ENCODE assay signal across 10 mouse cellular contexts in genomic region chr2:9896097-9896770, GRCm38 (mm10). TPM values are rescaled to one million over a fixed set of nuclear protein-coding genes. Genes with fewer than 3 reads are reported as not detected.
A peak's percentile ranks its signal among the peaks of the same experiment; 100 is the strongest.
DNase-seq lines count a peak whose midpoint lies in the region; ATAC-seq and TF ChIP-seq lines count a peak whose summit lies in the region.
"Had no signal": no experiment of that assay in that cellular context is flagged by ENCODE, and none has a peak within 500 bp of the region (broad histone marks: within the 10 kb centered on the region; RNA-seq: fewer than 3 reads in every experiment).

No protein-coding gene starts in this region.

- 2% methylated on average over 22 of the region's 22 CpGs for WGBS in kidney, embryonic 15.5 days
- WGBS in embryonic facial prominence, embryonic 11.5 days: under 1% methylated on average over 22 of the region's 22 CpGs
- under 1% methylated on average over 22 of the region's 22 CpGs for WGBS in limb, embryonic 11.5 days
- WGBS in neural tube, embryonic 13.5 days: under 1% methylated on average over 22 of the region's 22 CpGs
- 2% methylated on average over 21 of the region's 22 CpGs for WGBS in lung, postnatal 0 days

- TF ChIP-seq EP300 in lung, postnatal 0 days (IDR thresholded peaks at IDR 0.05): no peak

- peak overlapping the region; percentile 55 for H3K4me2 ChIP-seq in kidney, embryonic 15.5 days
- H3K4me2 ChIP-seq in embryonic facial prominence, embryonic 11.5 days (ENCODE audit: low read depth, low read length): peak overlapping the region; percentile 33
- H3K4me2 ChIP-seq in limb, embryonic 11.5 days (ENCODE audit: low read depth, severe bottlenecking): peak overlapping the region; percentile 15
- 0 out of 2 replicates have a peak overlapping the region, but pooled peaks have one; percentile 14 for H3K4me2 ChIP-seq in neural tube, embryonic 13.5 days
- no peak overlapping the region for H3K4me2 ChIP-seq in lung, postnatal 0 days (replicated peaks; ENCODE audit: low read depth, low read length)

- H3K36me3 ChIP-seq in kidney, embryonic 15.5 days: no peaks in the 10 kb centered on the region
- H3K36me3 ChIP-seq in embryonic facial prominence, embryonic 11.5 days (replicated peaks; ENCODE audit: control insufficient read depth, insufficient read depth, low read depth, low read length): no peaks in the 10 kb centered on the region
- no peaks in the 10 kb centered on the region for H3K36me3 ChIP-seq in limb, embryonic 11.5 days (ENCODE audit: control insufficient read depth, insufficient read depth, low read length)
- H3K36me3 ChIP-seq in neural tube, embryonic 13.5 days: no peaks in the 10 kb centered on the region
- no peaks in the 10 kb centered on the region for H3K36me3 ChIP-seq in lung, postnatal 0 days (ENCODE audit: insufficient read depth, low read length)

- no peak for DNase-seq in kidney, postnatal 10 days
- DNase-seq in embryonic facial prominence, embryonic 11.5 days (ENCODE audit: low spot score): peak; percentile 58
- DNase-seq in limb, embryonic 11.5 days (ENCODE audit: low spot score): peak; percentile 50
- no peak for DNase-seq in lung, postnatal 0 days (ENCODE audit: low spot score)
- DNase-seq in layer of hippocampus, adult 9-10 months (ENCODE audit: low spot score): no peak
- no peak for DNase-seq in natural killer cell, adult 2 months (ENCODE audit: low spot score in 2 of 2)
- DNase-seq: cerebellum, adult 8-10 months; lung, adult 18-20 months had no signal

- no peak overlapping the region for H3K27ac ChIP-seq in kidney, embryonic 15.5 days
- H3K27ac ChIP-seq in embryonic facial prominence, embryonic 11.5 days (replicated peaks; ENCODE audit: low read depth, low read length): no peak overlapping the region
- H3K27ac ChIP-seq in limb, embryonic 11.5 days (replicated peaks; ENCODE audit: low read depth, low read length): no peak overlapping the region
- no peak overlapping the region for H3K27ac ChIP-seq in neural tube, embryonic 13.5 days (replicated peaks)
- H3K27ac ChIP-seq in lung, postnatal 0 days (ENCODE audit: low read length): no peak overlapping the region

- ATAC-seq in kidney, embryonic 15.5 days (replicated peaks; ENCODE audit: low FRiP score): 0 out of 2 replicates have a peak, but pooled peaks have one; percentile 50
- ATAC-seq in embryonic facial prominence, embryonic 11.5 days (replicated peaks; ENCODE audit: insufficient number of reproducible peaks, low FRiP score, low TSS enrichment, low read depth): peak; percentile 66; the same call in 1 of the 2 replicates
- no peak for ATAC-seq in limb, embryonic 11.5 days (ENCODE audit: insufficient number of reproducible peaks, low FRiP score, low TSS enrichment, low read depth)
- ATAC-seq in neural tube, embryonic 13.5 days (ENCODE audit: low read depth): 0 out of 2 replicates have a peak, but pooled peaks have one; percentile 13
- ATAC-seq in lung, postnatal 0 days: no peak

- TF ChIP-seq CTCF in lung, postnatal 0 days (IDR thresholded peaks at IDR 0.05): no peak

- H3K9ac ChIP-seq in kidney, embryonic 15.5 days: no peak overlapping the region
- no peak overlapping the region for H3K9ac ChIP-seq in embryonic facial prominence, embryonic 11.5 days (replicated peaks; ENCODE audit: low read length)
- H3K9ac ChIP-seq in limb, embryonic 11.5 days (ENCODE audit: low read length): no peak overlapping the region
- no peak overlapping the region for H3K9ac ChIP-seq in neural tube, embryonic 13.5 days
- no peak overlapping the region for H3K9ac ChIP-seq in lung, postnatal 0 days (replicated peaks; ENCODE audit: low read depth)

- no peaks in the 10 kb centered on the region for H3K9me3 ChIP-seq in kidney, embryonic 15.5 days (replicated peaks)
- H3K9me3 ChIP-seq in embryonic facial prominence, embryonic 11.5 days (replicated peaks; ENCODE audit: control insufficient read depth, low read length): no peaks in the 10 kb centered on the region
- no peaks in the 10 kb centered on the region for H3K9me3 ChIP-seq in limb, embryonic 11.5 days (ENCODE audit: control insufficient read depth, low read length)
- H3K9me3 ChIP-seq in neural tube, embryonic 13.5 days: no peaks in the 10 kb centered on the region
- no peaks in the 10 kb centered on the region for H3K9me3 ChIP-seq in lung, postnatal 0 days (ENCODE audit: low read length)

- H3K4me1 ChIP-seq in kidney, embryonic 15.5 days: peaks cover 25% of the 10 kb centered on the region
- no peaks in the 10 kb centered on the region; the same call in 1 of the 2 replicates for H3K4me1 ChIP-seq in embryonic facial prominence, embryonic 11.5 days (ENCODE audit: control insufficient read depth, insufficient read depth, low read length)
- H3K4me1 ChIP-seq in limb, embryonic 11.5 days (ENCODE audit: control insufficient read depth, insufficient read depth, low read length): no peaks in the 10 kb centered on the region
- peaks cover 5% of the 10 kb centered on the region for H3K4me1 ChIP-seq in neural tube, embryonic 13.5 days (replicated peaks)
- no peaks in the 10 kb centered on the region for H3K4me1 ChIP-seq in lung, postnatal 0 days (ENCODE audit: insufficient read depth, low read depth, low read length)

- H3K27me3 ChIP-seq in kidney, embryonic 15.5 days: peaks cover 93% of the 10 kb centered on the region
- peaks cover 56% of the 10 kb centered on the region for H3K27me3 ChIP-seq in embryonic facial prominence, embryonic 11.5 days (ENCODE audit: control insufficient read depth, insufficient read depth, low read length)
- peaks cover 67% of the 10 kb centered on the region for H3K27me3 ChIP-seq in limb, embryonic 11.5 days (ENCODE audit: control insufficient read depth, insufficient read depth, low read length)
- peaks cover 91% of the 10 kb centered on the region for H3K27me3 ChIP-seq in neural tube, embryonic 13.5 days
- peaks cover 63% of the 10 kb centered on the region for H3K27me3 ChIP-seq in lung, postnatal 0 days (replicated peaks; ENCODE audit: insufficient read depth, low read length)

- peak overlapping the region; percentile 28 for H3K4me3 ChIP-seq in kidney, embryonic 15.5 days (replicated peaks)
- 0 out of 2 replicates have a peak overlapping the region, but pooled peaks have one; percentile 3 for H3K4me3 ChIP-seq in embryonic facial prominence, embryonic 11.5 days (ENCODE audit: low read depth, low read length)
- H3K4me3 ChIP-seq in limb, embryonic 11.5 days (ENCODE audit: low read depth, low read length): no peak overlapping the region
- no peak overlapping the region for H3K4me3 ChIP-seq in neural tube, embryonic 13.5 days
- no peak overlapping the region for H3K4me3 ChIP-seq in lung, postnatal 0 days (ENCODE audit: low read depth, low read length)

RNA-seq across cellular contexts. Expression of gene Gata3, which starts 6.4 kb away (rescaled TPM):
- 98.5 and 108 TPM in 2 replicates for polyA plus RNA-seq in kidney, embryonic 15.5 days (2015; fragmentation: Nextera tagmentation; extraction: Ambion mirVana)
- polyA plus RNA-seq in embryonic facial prominence, embryonic 11.5 days (2014; fragmentation: Nextera tagmentation; extraction: Ambion mirVana): 17.4 and 22.7 TPM in 2 replicates
- 3.9 and 4.4 TPM in 2 replicates for polyA plus RNA-seq in limb, embryonic 11.5 days (2014; fragmentation: Nextera tagmentation; extraction: Ambion mirVana)
- 10.1 and 12.4 TPM in 2 replicates for polyA plus RNA-seq in neural tube, embryonic 13.5 days (2015; fragmentation: Nextera tagmentation; extraction: Ambion mirVana)
- 2.4 and 2.7 TPM in 2 replicates for polyA plus RNA-seq in lung, postnatal 0 days (2015; fragmentation: Nextera tagmentation; extraction: Ambion mirVana)

RNA-seq across cellular contexts. Expression of gene 9230102O04Rik, which starts 6.9 kb away (rescaled TPM):
- polyA plus RNA-seq in kidney, embryonic 15.5 days (2015; fragmentation: Nextera tagmentation; extraction: Ambion mirVana): 4.9 and 6.2 TPM in 2 replicates
- 0.99 and 1.2 TPM in 2 replicates for polyA plus RNA-seq in embryonic facial prominence, embryonic 11.5 days (2014; fragmentation: Nextera tagmentation; extraction: Ambion mirVana)
- polyA plus RNA-seq in limb, embryonic 11.5 days (2014; fragmentation: Nextera tagmentation; extraction: Ambion mirVana): 0.61 TPM in 1 of 2 replicates, not detected in the other
- polyA plus RNA-seq in neural tube, embryonic 13.5 days (2015; fragmentation: Nextera tagmentation; extraction: Ambion mirVana): 1.1 TPM in 1 of 2 replicates, not detected in the other
- not detected in 2 replicates for polyA plus RNA-seq in lung, postnatal 0 days (2015; fragmentation: Nextera tagmentation; extraction: Ambion mirVana)

RNA-seq across cellular contexts. Expression of gene 4930412O13Rik, which starts 15.2 kb away (rescaled TPM):
- polyA plus RNA-seq in kidney, embryonic 15.5 days (2015; fragmentation: Nextera tagmentation; extraction: Ambion mirVana): 2.8 and 3.0 TPM in 2 replicates
- 1.0 and 1.7 TPM in 2 replicates for polyA plus RNA-seq in embryonic facial prominence, embryonic 11.5 days (2014; fragmentation: Nextera tagmentation; extraction: Ambion mirVana)
- polyA plus RNA-seq in limb, embryonic 11.5 days (2014; fragmentation: Nextera tagmentation; extraction: Ambion mirVana): 0.15 TPM in 1 of 2 replicates, not detected in the other
- polyA plus RNA-seq in neural tube, embryonic 13.5 days (2015; fragmentation: Nextera tagmentation; extraction: Ambion mirVana): 0.29 TPM in 1 of 2 replicates, not detected in the other
- polyA plus RNA-seq in lung, postnatal 0 days (2015; fragmentation: Nextera tagmentation; extraction: Ambion mirVana): not detected in 2 replicates

Comparison
In these comparisons a context has a peak if more than half of its experiments do, and no peak if none do; other contexts are left out.
1. ATAC-seq: peak in kidney, embryonic 15.5 days (single experiment), embryonic facial prominence, embryonic 11.5 days (single experiment) and neural tube, embryonic 13.5 days (single experiment); none in limb, embryonic 11.5 days (single experiment) and lung, postnatal 0 days (single experiment).
2. H3K4me3 ChIP-seq: peak in kidney, embryonic 15.5 days (single experiment) and embryonic facial prominence, embryonic 11.5 days (single experiment); none in limb, embryonic 11.5 days (single experiment), neural tube, embryonic 13.5 days (single experiment) and lung, postnatal 0 days (single experiment).
3. DNase-seq: peak in embryonic facial prominence, embryonic 11.5 days (single experiment) and limb, embryonic 11.5 days (single experiment); none in kidney, postnatal 10 days (single experiment), lung, postnatal 0 days (single experiment), layer of hippocampus, adult 9-10 months (single experiment) and natural killer cell, adult 2 months (0 of 2).